Mouse (Mus musculus) embryonic facial prominence, embryonic 14.5 days (tissue): ENCODE results near the gene Hook2. TPM values are rescaled to one million over a fixed set of nuclear protein-coding genes. Genes with fewer than 3 reads are reported as not detected.
A peak's percentile ranks its signal among the peaks of the same experiment; 100 is the strongest.

ENCODE experiments used
- ATAC-seq: fragments of 200-750 bp; cut with Nextera tagmentation; 2 replicates; pipeline ENCODE4 v1.8.0; 2017; ENCODE audit warnings: low read depth, moderate number of reproducible peaks, moderate TSS enrichment
- DNase-seq: peaks from one replicate; pipeline ENCODE4 v3.0.0-alpha.2; 2015; ENCODE audit warnings: low spot score
- H3K27ac ChIP-seq: fragments of 300-500 bp; sonication (generic); replicated peaks from 2 replicates; pipeline ENCODE4 v1.5.1; 2014; ENCODE audit warnings: low read depth, mild to moderate bottlenecking, low read length, moderate library complexity
- H3K27me3 ChIP-seq: fragments of 300-500 bp; sonication (generic); replicated peaks from 2 replicates; pipeline ENCODE4 v1.6.1; 2014; ENCODE audit warnings: low read length; ENCODE audit not compliant: control insufficient read depth, insufficient read depth
- H3K36me3 ChIP-seq: fragments of 300-500 bp; sonication (generic); 2 replicates; pipeline ENCODE4 v1.6.1; 2014; ENCODE audit warnings: low read length, mixed read lengths; ENCODE audit not compliant: control insufficient read depth, insufficient read depth
- H3K4me1 ChIP-seq: fragments of 300-500 bp; sonication (generic); 2 replicates; pipeline ENCODE4 v1.6.1; 2014; ENCODE audit warnings: antibody characterized with exemption, low read length; ENCODE audit not compliant: control insufficient read depth, insufficient read depth
- H3K4me2 ChIP-seq: fragments of 300-500 bp; sonication (generic); 2 replicates; pipeline ENCODE4 v1.6.1; 2014; ENCODE audit warnings: low read depth, mild to moderate bottlenecking, low read length, moderate library complexity, mixed read lengths
- H3K4me3 ChIP-seq: fragments of 300-500 bp; sonication (generic); 2 replicates; pipeline ENCODE4 v1.5.1; 2014; ENCODE audit warnings: low read depth, mild to moderate bottlenecking, low read length
- H3K9ac ChIP-seq: fragments of 300-500 bp; sonication (generic); 2 replicates; pipeline ENCODE4 v1.6.1; 2014; ENCODE audit warnings: low read depth, mild to moderate bottlenecking, low read length, moderate library complexity, mixed read lengths
- H3K9me3 ChIP-seq: fragments of 300-500 bp; sonication (generic); 2 replicates; pipeline ENCODE4 v1.6.1; 2016; ENCODE audit warnings: low read length; ENCODE audit not compliant: control insufficient read depth
- WGBS: fragments of 180-500 bp; shearing (Covaris S2); extraction: QIAGEN DNeasy Blood & Tissue Kit; methylation state at CpG from one replicate; pipeline ENCODE4 v1.1.7; 2014; 5-methylcytosine and 5-hydroxymethylcytosine counted together
- polyA plus RNA-seq: library from polyadenylated mRNA; unstranded; fragments of >200 nt; fragmentation: Nextera tagmentation; extraction: Ambion mirVana; gene quantifications from 2 replicates; pipeline ENCODE4 v1.2.1, GENCODE M21; 2014

Gene Hook2
- polyA plus RNA-seq, 1 experiment from 2014 or later: 13.1 TPM

DNA sequence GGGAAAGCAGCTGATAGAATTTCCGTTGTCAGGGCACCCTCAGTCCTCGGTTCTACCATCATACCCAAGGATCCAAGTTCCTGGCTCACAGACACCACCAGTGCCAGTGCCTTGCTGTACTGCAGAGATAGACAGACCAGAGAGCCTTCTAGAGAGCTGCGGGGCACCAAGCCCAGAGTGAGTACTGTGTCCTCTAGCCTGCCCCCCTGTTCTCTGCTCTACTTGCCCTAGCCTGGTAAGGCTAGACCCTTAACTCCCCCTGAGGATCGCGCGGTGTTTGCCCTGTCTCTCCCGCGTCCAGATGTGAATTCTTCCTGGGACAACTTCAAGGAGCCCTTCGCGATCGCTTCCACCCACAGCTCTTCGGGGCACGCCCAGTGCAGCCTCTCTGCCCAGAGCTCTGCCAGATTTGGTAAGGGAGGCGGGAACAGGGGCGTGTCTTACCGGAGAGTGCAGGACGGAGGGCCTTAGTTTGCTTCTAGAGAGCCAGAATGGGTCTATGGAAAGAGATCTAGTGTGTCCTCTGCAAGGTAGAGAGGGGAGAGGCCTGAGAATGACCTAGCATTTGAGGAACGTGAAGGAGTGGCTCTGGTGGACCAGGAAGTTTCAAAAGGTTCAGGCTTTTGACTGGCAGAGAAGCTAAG lies 37.7 kb upstream of the Hook2 start:
- Histone ChIP-seq H3K9me3 (no peaks in the 10 kb centered on the region), H3K4me2 (no peak overlapping the region), H3K36me3 (peaks cover 14% of the 10 kb centered on the region; the same call in 1 of the 2 replicates), H3K27me3 (peaks cover 24% of the 10 kb centered on the region), H3K9ac (no peak overlapping the region), H3K27ac (no peak overlapping the region), H3K4me3 (no peak overlapping the region), H3K4me1 (0 out of 2 replicates have a peak, but pooled peaks cover 3% of the 10 kb centered on the region)
- DNase-seq: no peak
- 8% methylated on average over 18 of the region's 18 CpGs for WGBS
- ATAC-seq: peak; percentile 42; the same call in 1 of the 2 replicates

DNA sequence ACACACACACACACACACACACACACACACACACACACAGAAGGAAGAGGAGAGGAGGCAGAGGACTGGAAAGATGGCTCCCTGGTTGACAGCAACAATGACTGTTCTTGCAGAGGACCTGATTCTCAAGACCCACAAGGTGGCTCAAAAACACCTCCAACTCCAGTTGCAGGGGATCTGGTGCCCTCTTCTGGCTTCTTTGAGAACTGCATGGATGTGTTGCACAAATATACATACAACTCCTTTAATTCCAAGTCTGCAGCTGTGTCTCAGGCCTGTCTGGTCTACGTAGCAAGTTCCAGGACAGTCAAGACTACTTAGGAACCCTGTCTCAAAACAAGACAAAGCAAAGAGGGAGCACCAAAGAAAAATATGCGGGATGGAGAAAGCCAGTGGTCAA lies 33.6 kb upstream of the Hook2 start:
- no peak overlapping the region for H3K4me2 ChIP-seq
- no peak overlapping the region for H3K27ac ChIP-seq
- no peaks in the 10 kb centered on the region for H3K9me3 ChIP-seq
- 0 out of 2 replicates have a peak, but pooled peaks cover 8% of the 10 kb centered on the region for H3K27me3 ChIP-seq
- no peak overlapping the region for H3K4me3 ChIP-seq
- no peak overlapping the region for H3K9ac ChIP-seq
- 45% methylated on average over 2 of the region's 2 CpGs for WGBS
- ATAC-seq (no peak), DNase-seq (peak; percentile 70)
- peaks cover 23% of the 10 kb centered on the region for H3K36me3 ChIP-seq
- 0 out of 2 replicates have a peak, but pooled peaks cover 3% of the 10 kb centered on the region for H3K4me1 ChIP-seq

DNA sequence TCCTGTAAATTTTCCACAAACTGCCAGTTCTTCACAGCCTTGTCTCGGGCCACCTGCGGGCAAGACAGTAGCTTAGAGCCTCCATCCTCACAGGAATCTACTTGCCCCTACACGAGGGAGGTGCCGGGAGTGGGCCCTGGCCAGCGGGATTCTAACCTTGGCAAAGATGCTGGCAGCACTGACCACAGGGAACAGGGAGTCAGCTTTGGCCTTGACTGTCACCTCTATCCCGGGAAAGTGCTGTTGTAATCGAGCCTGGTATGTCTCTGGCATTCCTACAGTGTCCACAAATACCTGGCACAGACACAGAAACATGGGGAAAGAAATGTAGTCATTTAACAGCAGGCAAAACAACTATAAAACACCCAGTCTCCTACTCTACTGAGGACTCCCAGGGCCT lies 30.6 kb upstream of the Hook2 start:
- H3K4me3 ChIP-seq: no peak overlapping the region
- 85% methylated on average over 7 of the region's 7 CpGs for WGBS
- no peak overlapping the region for H3K4me2 ChIP-seq
- no peak for DNase-seq
- no peak overlapping the region for H3K9ac ChIP-seq
- H3K36me3 ChIP-seq: peaks cover 30% of the 10 kb centered on the region
- H3K4me1 ChIP-seq: 0 out of 2 replicates have a peak, but pooled peaks cover 1% of the 10 kb centered on the region
- ATAC-seq: no peak
- H3K27ac ChIP-seq: no peak overlapping the region
- no peaks in the 10 kb centered on the region for H3K27me3 ChIP-seq
- H3K9me3 ChIP-seq: no peaks in the 10 kb centered on the region

DNA sequence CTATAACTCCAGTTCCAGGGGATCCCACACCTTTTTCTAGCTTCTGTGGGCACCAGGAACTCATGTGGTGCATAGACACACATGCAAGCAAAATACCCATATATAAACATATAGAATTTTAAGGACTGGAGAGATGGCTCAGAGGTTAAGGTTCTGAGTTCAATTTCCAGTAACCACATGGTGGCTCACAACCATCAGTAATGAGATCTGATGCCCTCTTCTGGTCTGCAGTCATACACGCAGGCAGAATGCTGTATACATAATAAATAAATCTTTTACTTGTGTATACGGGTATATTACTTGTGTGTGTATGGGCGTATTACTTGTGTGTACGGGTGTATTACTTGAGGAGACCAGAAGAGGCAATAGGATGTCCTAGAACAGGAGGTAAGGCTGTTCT lies 26.5 kb upstream of the Hook2 start:
- peaks cover 15% of the 10 kb centered on the region; the same call in 1 of the 2 replicates for H3K4me1 ChIP-seq
- H3K9ac ChIP-seq: no peak overlapping the region
- no peak overlapping the region for H3K4me3 ChIP-seq
- H3K27me3 ChIP-seq: no peaks in the 10 kb centered on the region
- peaks cover 14% of the 10 kb centered on the region; the same call in 1 of the 2 replicates for H3K36me3 ChIP-seq
- WGBS: 86% methylated on average over 4 of the region's 4 CpGs
- DNase-seq: no peak
- H3K9me3 ChIP-seq: no peaks in the 10 kb centered on the region
- no peak for ATAC-seq
- no peak overlapping the region for H3K27ac ChIP-seq
- H3K4me2 ChIP-seq: no peak overlapping the region

DNA sequence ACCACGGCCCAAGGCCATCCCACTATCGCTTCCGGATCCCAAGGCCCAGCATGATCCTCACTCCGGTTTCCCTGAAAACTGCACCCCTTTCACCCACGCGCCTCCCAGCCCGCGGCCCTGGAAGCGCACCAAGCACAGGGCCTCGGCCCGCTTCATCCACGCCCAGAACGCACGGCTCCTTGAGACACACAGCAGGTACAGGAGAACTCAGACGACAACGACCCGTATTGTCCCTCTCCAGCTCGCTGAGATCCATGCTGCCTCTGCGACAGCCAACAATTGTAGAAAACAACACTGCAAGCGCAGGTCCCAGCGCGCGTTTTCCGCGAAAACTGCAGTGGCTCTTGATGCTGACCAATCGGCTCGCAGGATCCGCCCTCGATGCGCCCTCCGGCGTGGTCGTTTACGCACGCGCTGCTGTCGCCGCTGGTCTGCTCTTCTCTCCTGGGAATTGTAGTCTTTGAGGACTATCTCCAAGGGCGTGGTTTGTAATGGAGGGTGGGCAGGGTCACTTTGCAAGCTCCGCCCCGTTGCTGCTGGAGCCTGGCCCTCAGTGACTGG lies 24.6 kb upstream of the Hook2 start:
- 0% methylated on average over 35 of the region's 41 CpGs for WGBS
- ATAC-seq: peak; percentile 87
- peak; percentile 99 for DNase-seq
- Histone ChIP-seq H3K27ac (peak overlapping the region; percentile 53), H3K36me3 (peaks cover 12% of the 10 kb centered on the region), H3K9me3 (no peaks in the 10 kb centered on the region), H3K4me3 (peak overlapping the region; percentile 53), H3K4me2 (peak overlapping the region; percentile 83), H3K4me1 (peaks cover 20% of the 10 kb centered on the region), H3K27me3 (no peaks in the 10 kb centered on the region), H3K9ac (peak overlapping the region; percentile 63)

- H3K36me3 ChIP-seq: peaks cover 15% of the 10 kb centered on the region
- peak overlapping the region; percentile 83 for H3K4me2 ChIP-seq
- H3K27ac ChIP-seq: no peak overlapping the region
- 53% methylated on average over 3 of the region's 3 CpGs for WGBS
- no peaks in the 10 kb centered on the region for H3K9me3 ChIP-seq
- H3K4me1 ChIP-seq: peaks cover 23% of the 10 kb centered on the region
- ATAC-seq (no peak), DNase-seq (no peak)
- no peaks in the 10 kb centered on the region for H3K27me3 ChIP-seq
- 0 out of 2 replicates have a peak overlapping the region, but pooled peaks have one; percentile 53 for H3K4me3 ChIP-seq
- no peak overlapping the region for H3K9ac ChIP-seq
Measured at GRCm38 (mm10) chr8:84966603-84967002, 23.8 kb upstream of the Hook2 start.

- ATAC-seq (no peak), DNase-seq (no peak)
- no peaks in the 10 kb centered on the region for H3K9me3 ChIP-seq
- no peak overlapping the region for H3K9ac ChIP-seq
- peaks cover 21% of the 10 kb centered on the region for H3K36me3 ChIP-seq
- peak overlapping the region; percentile 94; the same call in 1 of the 2 replicates for H3K4me2 ChIP-seq
- no peaks in the 10 kb centered on the region for H3K27me3 ChIP-seq
- no peak overlapping the region for H3K27ac ChIP-seq
- H3K4me3 ChIP-seq: no peak overlapping the region; the same call in 1 of the 2 replicates
- peaks cover 23% of the 10 kb centered on the region for H3K4me1 ChIP-seq
- 87% methylated on average over 13 of the region's 13 CpGs for WGBS
Measured at GRCm38 (mm10) chr8:84967532-84968304, 22.7 kb upstream of the Hook2 start.

DNA sequence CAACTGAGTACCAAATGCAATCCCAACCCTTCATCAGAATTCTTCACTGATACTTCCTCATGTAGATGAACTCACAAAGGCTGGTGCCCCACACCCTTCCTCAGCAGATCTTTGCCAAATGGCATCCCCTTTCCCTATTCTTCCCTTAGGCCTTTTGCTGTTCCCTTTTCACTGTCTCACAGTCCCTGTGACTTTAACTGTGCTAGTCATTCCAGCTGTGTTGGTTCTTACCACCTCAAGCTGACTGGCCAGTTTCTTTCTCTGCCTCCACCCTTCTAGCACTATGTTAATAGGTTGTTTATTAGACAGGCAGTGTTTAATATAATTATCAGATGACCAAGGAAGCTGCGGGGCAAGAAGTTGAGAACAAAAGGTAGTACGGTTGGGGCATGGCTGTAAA lies 21.8 kb upstream of the Hook2 start:
- DNase-seq: no peak
- H3K27ac ChIP-seq: peak overlapping the region; percentile 78
- H3K4me2 ChIP-seq: peak overlapping the region; percentile 94
- H3K9ac ChIP-seq: peak overlapping the region; percentile 86
- peaks cover 29% of the 10 kb centered on the region for H3K36me3 ChIP-seq
- 18% methylated on average over 2 of the region's 2 CpGs for WGBS
- ATAC-seq: no peak
- peak overlapping the region; percentile 73 for H3K4me3 ChIP-seq
- H3K9me3 ChIP-seq: no peaks in the 10 kb centered on the region
- peaks cover 23% of the 10 kb centered on the region for H3K4me1 ChIP-seq
- H3K27me3 ChIP-seq: no peaks in the 10 kb centered on the region
